In genomic region chr9:24909086-24909979, GRCm38 (mm10) we compare ENCODE assay signal across 9 mouse cellular contexts.
DNase-seq lines count a peak whose midpoint lies in the region; ATAC-seq lines count a peak whose summit lies in the region.
"Had no signal": no experiment of that assay in that cellular context is flagged by ENCODE, and none has a peak within 500 bp of the region (broad histone marks: within the 10 kb centered on the region; RNA-seq: fewer than 3 reads in every experiment).

No protein-coding gene starts in this region.

- 35% methylated on average over 8 of the region's 8 CpGs for WGBS in hindbrain, embryonic 16.5 days
- WGBS in midbrain, embryonic 16.5 days = 27% methylated on average over 8 of the region's 8 CpGs
- 61% methylated on average over 8 of the region's 8 CpGs for WGBS in intestine, embryonic 16.5 days
- WGBS in heart, embryonic 12.5 days = 65% methylated on average over 8 of the region's 8 CpGs

- H3K4me3 ChIP-seq in hindbrain, embryonic 16.5 days (ENCODE audit: low read length) = no peak overlapping the region
- no peak overlapping the region for H3K4me3 ChIP-seq in midbrain, embryonic 16.5 days (ENCODE audit: low read depth, low read length)
- no peak overlapping the region for H3K4me3 ChIP-seq in intestine, embryonic 16.5 days (ENCODE audit: low read length)
- no peak overlapping the region for H3K4me3 ChIP-seq in heart, embryonic 12.5 days

- no peaks in the 10 kb centered on the region for H3K9me3 ChIP-seq in hindbrain, embryonic 16.5 days (ENCODE audit: control insufficient read depth, low read length)
- no peaks in the 10 kb centered on the region for H3K9me3 ChIP-seq in midbrain, embryonic 16.5 days (replicated peaks; ENCODE audit: control insufficient read depth, low read length, poor library complexity, severe bottlenecking)
- H3K9me3 ChIP-seq in intestine, embryonic 16.5 days (ENCODE audit: control insufficient read depth, low read length) = no peaks in the 10 kb centered on the region
- no peaks in the 10 kb centered on the region for H3K9me3 ChIP-seq in heart, embryonic 12.5 days (replicated peaks)

- H3K4me1 ChIP-seq in hindbrain, embryonic 16.5 days (ENCODE audit: control insufficient read depth, insufficient read depth, low read depth, low read length) = peaks cover 8% of the 10 kb centered on the region
- H3K4me1 ChIP-seq in midbrain, embryonic 16.5 days (ENCODE audit: control insufficient read depth, insufficient read depth, low read length) = peaks cover 16% of the 10 kb centered on the region
- no peaks in the 10 kb centered on the region for H3K4me1 ChIP-seq in intestine, embryonic 16.5 days (ENCODE audit: control insufficient read depth, insufficient read depth, low read length)
- H3K4me1 ChIP-seq in heart, embryonic 12.5 days (replicated peaks) = peaks cover 33% of the 10 kb centered on the region

- H3K36me3 ChIP-seq in hindbrain, embryonic 16.5 days (ENCODE audit: control insufficient read depth, insufficient read depth, low read length) = no peaks in the 10 kb centered on the region
- H3K36me3 ChIP-seq in midbrain, embryonic 16.5 days (ENCODE audit: control insufficient read depth, insufficient read depth, low read length) = no peaks in the 10 kb centered on the region
- H3K36me3 ChIP-seq in intestine, embryonic 16.5 days (ENCODE audit: control insufficient read depth, insufficient read depth, low read length) = no peaks in the 10 kb centered on the region
- H3K36me3 ChIP-seq in heart, embryonic 12.5 days = no peaks in the 10 kb centered on the region

- no peak overlapping the region for H3K9ac ChIP-seq in hindbrain, embryonic 16.5 days (ENCODE audit: low read depth, low read length)
- H3K9ac ChIP-seq in midbrain, embryonic 16.5 days (ENCODE audit: low read depth, low read length) = no peak overlapping the region
- no peak overlapping the region for H3K9ac ChIP-seq in intestine, embryonic 16.5 days (ENCODE audit: low read depth, low read length)
- H3K9ac ChIP-seq in heart, embryonic 12.5 days = no peak overlapping the region

- H3K4me2 ChIP-seq in hindbrain, embryonic 16.5 days (ENCODE audit: low read length) = 0 out of 2 replicates have a peak overlapping the region, but pooled peaks have one; percentile 4
- no peak overlapping the region for H3K4me2 ChIP-seq in midbrain, embryonic 16.5 days (ENCODE audit: low read length)
- H3K4me2 ChIP-seq in intestine, embryonic 16.5 days (ENCODE audit: low read depth, low read length) = no peak overlapping the region
- H3K4me2 ChIP-seq in heart, embryonic 12.5 days = no peak overlapping the region

- peak; percentile 98 for ATAC-seq in frontal cortex, adult (ENCODE audit: low TSS enrichment)
- peak; percentile 90 for ATAC-seq in hindbrain, embryonic 16.5 days
- peak; percentile 87 for ATAC-seq in midbrain, embryonic 16.5 days
- ATAC-seq in intestine, embryonic 16.5 days = no peak
- ATAC-seq in heart, embryonic 12.5 days (ENCODE audit: insufficient number of reproducible peaks, low FRiP score) = no peak

- no peak overlapping the region for H3K27ac ChIP-seq in hindbrain, embryonic 16.5 days (ENCODE audit: low read depth, low read length)
- peak overlapping the region; percentile 17 for H3K27ac ChIP-seq in midbrain, embryonic 16.5 days (ENCODE audit: low read length)
- H3K27ac ChIP-seq in intestine, embryonic 16.5 days (ENCODE audit: low read length) = no peak overlapping the region
- no peak overlapping the region for H3K27ac ChIP-seq in heart, embryonic 12.5 days (ENCODE audit: poor library complexity, severe bottlenecking)

- H3K27me3 ChIP-seq in hindbrain, embryonic 16.5 days (replicated peaks; ENCODE audit: control insufficient read depth, insufficient read depth, low read length) = no peaks in the 10 kb centered on the region
- no peaks in the 10 kb centered on the region for H3K27me3 ChIP-seq in midbrain, embryonic 16.5 days (ENCODE audit: control insufficient read depth, insufficient read depth, low read depth, low read length)
- no peaks in the 10 kb centered on the region for H3K27me3 ChIP-seq in intestine, embryonic 16.5 days (replicated peaks; ENCODE audit: control insufficient read depth, insufficient read depth, low read length)
- H3K27me3 ChIP-seq in heart, embryonic 12.5 days (replicated peaks) = no peaks in the 10 kb centered on the region

- no peak for DNase-seq in frontal cortex, postnatal 14 days (ENCODE audit: low spot score in 2 of 2)
- peak; percentile 39 for DNase-seq in embryo, embryonic 11 days
- no peak for DNase-seq in cerebellum, postnatal 4 days (ENCODE audit: low spot score in 2 of 2)
- DNase-seq: gastrocnemius, postnatal 10 days had no signal

Comparison
In these comparisons a context has a peak if more than half of its experiments do, and no peak if none do; other contexts are left out.
1. ATAC-seq: peak in frontal cortex, adult (single experiment), hindbrain, embryonic 16.5 days (single experiment) and midbrain, embryonic 16.5 days (single experiment); none in intestine, embryonic 16.5 days (single experiment) and heart, embryonic 12.5 days (single experiment).